Mouse (Mus musculus) liver, embryonic 14.5 days (tissue): ENCODE data around the gene Tex30. TPM values are rescaled to one million over a fixed set of nuclear protein-coding genes. Genes with fewer than 3 reads are reported as not detected.

ENCODE experiments used
- ATAC-seq: fragments of 200-750 bp; cut with Nextera tagmentation; 2 replicates; pipeline ENCODE4 v1.8.0; 2017; ENCODE audit warnings: moderate number of reproducible peaks, mild to moderate bottlenecking, moderate library complexity; ENCODE audit not compliant: insufficient read depth
- DNase-seq, 3 experiments: peaks; one replicate each; pipeline ENCODE4 v3.0.0-alpha.2; 2012 to 2013; ENCODE audit warnings: low read depth in 3 of 3, low spot score in 3 of 3
- H3K27ac ChIP-seq: fragments of 300-500 bp; sonication (generic); 2 replicates; pipeline ENCODE4 v1.5.1; 2014; ENCODE audit warnings: moderate library complexity, mild to moderate bottlenecking, control low read depth, inconsistent platforms
- H3K27me3 ChIP-seq: fragments of 300-500 bp; sonication (generic); 2 replicates; pipeline ENCODE4 v1.6.1; 2014; ENCODE audit warnings: mild to moderate bottlenecking, low read length, moderate library complexity; ENCODE audit not compliant: control insufficient read depth, insufficient read depth
- H3K36me3 ChIP-seq: fragments of 300-500 bp; sonication (generic); replicated peaks from 2 replicates; pipeline ENCODE4 v1.6.1; 2014; ENCODE audit warnings: low read depth; ENCODE audit not compliant: control insufficient read depth, insufficient read depth
- H3K4me1 ChIP-seq, 2 experiments: fragments of 200-500 bp in 1 of 2; fragments of 300-500 bp in 1 of 2; sonication (generic) in 1 of 2; replicated peaks; 2 replicates each; pipeline ENCODE4 v1.6.1; 2012 to 2014; ENCODE audit warnings: antibody characterized with exemption in 1 of 2, inconsistent platforms in 1 of 2, low read length in 1 of 2; ENCODE audit not compliant: control insufficient read depth in 2 of 2, insufficient read depth in 2 of 2
- H3K4me2 ChIP-seq: fragments of 300-500 bp; sonication (generic); 2 replicates; pipeline ENCODE4 v1.6.1; 2014; ENCODE audit warnings: low read depth, mild to moderate bottlenecking, control low read depth, moderate library complexity
- H3K4me3 ChIP-seq, 2 experiments: fragments of 200-500 bp in 1 of 2; fragments of 300-500 bp in 1 of 2; sonication (generic) in 1 of 2; 2 replicates each; pipeline ENCODE4 v1.5.1; 2012 to 2014; ENCODE audit warnings: low read depth in 2 of 2, low read length in 2 of 2, mild to moderate bottlenecking in 2 of 2, control low read depth in 1 of 2, inconsistent platforms in 1 of 2, moderate library complexity in 1 of 2; ENCODE audit not compliant: insufficient read depth in 1 of 2
- H3K9ac ChIP-seq: fragments of 300-500 bp; sonication (generic); replicated peaks from 2 replicates; pipeline ENCODE4 v1.6.1; 2014; ENCODE audit warnings: mild to moderate bottlenecking, control low read depth, moderate library complexity
- H3K9me3 ChIP-seq: fragments of 300-500 bp; sonication (generic); 2 replicates; pipeline ENCODE4 v1.6.1; 2016; ENCODE audit warnings: low read length, mixed read lengths; ENCODE audit not compliant: control insufficient read depth
- CTCF ChIP-seq: IDR thresholded peaks from 2 replicates; pipeline ENCODE4 v1.5.1; 2016; ENCODE audit warnings: antibody characterized with exemption, low read depth, control low read depth
- EP300 ChIP-seq: IDR thresholded peaks from 2 replicates; pipeline ENCODE4 v1.6.1; 2016; ENCODE audit warnings: antibody characterized with exemption, low read depth
- WGBS: fragments of 180-500 bp; shearing (Covaris S2); extraction: QIAGEN DNeasy Blood & Tissue Kit; methylation state at CpG from one replicate; pipeline ENCODE4 v1.1.7; 2014; ENCODE audit not compliant: insufficient replicate concordance; 5-methylcytosine and 5-hydroxymethylcytosine counted together
- polyA plus RNA-seq, 2 experiments: library from polyadenylated mRNA; depleted of rRNA in 1 of 2; stranded (reverse) in 1 of 2; unstranded in 1 of 2; fragments of >200 nt; fragmentation: Nextera tagmentation in 1 of 2; extraction: Ambion mirVana in 1 of 2; gene quantifications; 2 replicates each; pipeline versions ENCODE4 v1.2.1 to v1.2.3; 2012 to 2014

Tex30 gene
- polyA plus RNA-seq, 2 experiments = 21.0 to 60.1 TPM

- no peak for TF ChIP-seq CTCF
- no peak for TF ChIP-seq EP300
- H3K4me3 ChIP-seq = peak overlapping the region; percentile 51 to 62
- H3K27me3 ChIP-seq = no peaks in the 10 kb centered on the region
- peak overlapping the region; percentile 67 for H3K4me2 ChIP-seq
- no peak overlapping the region for H3K27ac ChIP-seq
- H3K9ac ChIP-seq = peak overlapping the region; percentile 23; the same call in 1 of the 2 replicates
- ATAC-seq (no peak), DNase-seq (no peak)
- H3K36me3 ChIP-seq = no peaks in the 10 kb centered on the region
- no peaks in the 10 kb centered on the region for H3K4me1 ChIP-seq
- H3K9me3 ChIP-seq = no peaks in the 10 kb centered on the region
- 3% methylated on average over 6 of the region's 6 CpGs for WGBS
These were observed 59.7 kb downstream of the Tex30 start for GRCm38 (mm10) chr1:44042555-44042915.

DNA sequence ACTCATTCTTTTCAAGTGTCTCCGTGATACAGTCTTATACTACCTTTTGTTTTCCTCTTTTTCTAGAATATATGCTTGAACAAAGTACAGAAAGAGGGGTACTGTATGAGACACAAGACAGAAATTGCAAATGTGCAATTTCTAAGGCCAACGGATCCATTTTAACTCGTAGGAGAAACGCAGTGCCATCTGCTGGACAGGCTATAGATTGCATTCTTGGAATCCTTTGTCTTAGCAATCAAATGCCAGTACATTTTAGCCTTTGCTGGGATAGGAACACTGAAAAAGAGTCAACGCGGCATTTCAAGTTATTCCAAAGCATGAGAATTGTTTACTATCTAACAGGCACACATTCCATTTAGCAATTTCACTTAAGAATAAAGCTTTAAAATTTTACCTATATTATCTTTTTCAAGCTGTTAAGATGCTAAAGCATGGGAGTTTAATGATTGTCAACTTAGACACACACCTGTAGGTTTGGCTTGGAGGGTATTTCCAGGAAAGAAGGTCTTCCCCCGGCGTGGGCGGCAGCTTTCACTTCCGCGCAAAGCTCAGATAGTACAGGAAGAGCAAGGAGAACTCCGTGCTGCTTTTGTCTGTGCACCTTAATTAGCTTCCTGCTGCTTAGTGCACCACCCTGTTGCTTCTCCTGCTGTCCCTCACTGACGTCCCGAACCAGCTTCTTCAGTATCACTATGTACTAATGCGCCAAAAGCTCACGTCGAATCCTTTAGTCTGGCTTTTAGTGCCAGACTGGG lies 60.3 kb downstream of the Tex30 start:
- peak; percentile 13 to 41 (median 20) for DNase-seq
- Histone ChIP-seq H3K9ac (peak overlapping the region; percentile 23; the same call in 1 of the 2 replicates), H3K9me3 (no peaks in the 10 kb centered on the region), H3K27ac (no peak overlapping the region), H3K4me1 (no peaks in the 10 kb centered on the region), H3K4me2 (peak overlapping the region; percentile 67), H3K27me3 (no peaks in the 10 kb centered on the region), H3K36me3 (no peaks in the 10 kb centered on the region), H3K4me3 (peak overlapping the region; percentile 51 to 62)
- TF ChIP-seq EP300 (no peak), CTCF (peak; percentile 75)
- no peak for ATAC-seq
- WGBS = under 1% methylated on average over 17 of the region's 17 CpGs

Other genes with a start within 250 kb of the Tex30 start
- gene Tpp2, start 168.8 kb downstream of the Tex30 start, polyA plus RNA-seq (2012; rRNA removed) = 5.6 and 10.0 TPM in 2 replicates
- 21.2 and 24.7 TPM in 2 replicates for gene Tpp2, start 168.8 kb downstream of the Tex30 start, polyA plus RNA-seq (2014; fragmentation: Nextera tagmentation; extraction: Ambion mirVana)
- 0.02 TPM in 1 of 2 replicates, not detected in the other for gene Mettl21c, start 82.4 kb downstream of the Tex30 start, polyA plus RNA-seq (2012; rRNA removed)
- 0.04 TPM in 1 of 2 replicates, not detected in the other for gene Mettl21c, start 82.4 kb downstream of the Tex30 start, polyA plus RNA-seq (2014; fragmentation: Nextera tagmentation; extraction: Ambion mirVana)
- gene Gm8251, start 40.5 kb downstream of the Tex30 start, polyA plus RNA-seq (2012; rRNA removed) = 0.23 and 0.40 TPM in 2 replicates
- gene Gm8251, start 40.5 kb downstream of the Tex30 start, polyA plus RNA-seq (2014; fragmentation: Nextera tagmentation; extraction: Ambion mirVana) = 0.11 and 0.19 TPM in 2 replicates
- gene Kdelc1, start 16.4 kb upstream of the Tex30 start, polyA plus RNA-seq (2012; rRNA removed) = 7.7 and 10.2 TPM in 2 replicates
- 13.2 and 15.4 TPM in 2 replicates for gene Kdelc1, start 16.4 kb upstream of the Tex30 start, polyA plus RNA-seq (2014; fragmentation: Nextera tagmentation; extraction: Ambion mirVana)
- gene Bivm, start 16.5 kb upstream of the Tex30 start, polyA plus RNA-seq (2012; rRNA removed) = 2.3 and 2.8 TPM in 2 replicates
- 3.7 and 4.0 TPM in 2 replicates for gene Bivm, start 16.5 kb upstream of the Tex30 start, polyA plus RNA-seq (2014; fragmentation: Nextera tagmentation; extraction: Ambion mirVana)
- gene Ercc5, start 45.3 kb upstream of the Tex30 start, polyA plus RNA-seq (2012; rRNA removed) = 2.5 and 4.7 TPM in 2 replicates
- 4.6 and 5.4 TPM in 2 replicates for gene Ercc5, start 45.3 kb upstream of the Tex30 start, polyA plus RNA-seq (2014; fragmentation: Nextera tagmentation; extraction: Ambion mirVana)
- not detected in 2 replicates for gene Mettl21e, start 116.5 kb upstream of the Tex30 start, polyA plus RNA-seq (2012; rRNA removed)
- gene Mettl21e, start 116.5 kb upstream of the Tex30 start, polyA plus RNA-seq (2014; fragmentation: Nextera tagmentation; extraction: Ambion mirVana) = not detected in 2 replicates